Mouse (Mus musculus) MEL (cell line): ENCODE data around the gene Gnat1. TPM values are rescaled to one million over a fixed set of nuclear protein-coding genes. Genes with fewer than 3 reads are reported as not detected.
"Not testable (repeated sequence)": the region's sequence is repeated elsewhere in the genome, so short reads cannot be mapped to it uniquely, and the experiment has no call there.

Experiments used
- DNase-seq: peaks from one replicate; pipeline ENCODE4 v3.0.0; 2011; ENCODE audit warnings: low read depth, low spot score
- H3K27ac ChIP-seq: 2 replicates; pipeline ENCODE4 v1.5.1; 2012; ENCODE audit warnings: low read depth, mild to moderate bottlenecking, control low read depth, low read length, moderate library complexity; ENCODE audit not compliant: control insufficient read depth
- H3K27me3 ChIP-seq, 2 experiments: fragments of 150-350 bp in 1 of 2; sonication (generic) in 1 of 2; 2 replicates each; pipeline ENCODE4 v1.6.1; 2012; ENCODE audit warnings: low read length in 2 of 2, mild to moderate bottlenecking in 2 of 2, improper control_type of control experiment in 1 of 2, moderate library complexity in 1 of 2; ENCODE audit not compliant: insufficient read depth in 2 of 2, control insufficient read depth in 1 of 2
- H3K36me3 ChIP-seq, 2 experiments: 2 replicates each; pipeline ENCODE4 v1.6.1; 2012 to 2014; ENCODE audit warnings: low read length in 2 of 2, improper control_type of control experiment in 1 of 2, inconsistent platforms in 1 of 2, mild to moderate bottlenecking in 1 of 2; ENCODE audit not compliant: insufficient read depth in 2 of 2, control insufficient read depth in 1 of 2
- H3K4me1 ChIP-seq, 2 experiments: fragments of 150-350 bp in 1 of 2; sonication (generic) in 1 of 2; 2 replicates each; pipeline ENCODE4 v1.6.1; 2012; ENCODE audit warnings: low read length in 2 of 2, improper control_type of control experiment in 1 of 2, mild to moderate bottlenecking in 1 of 2; ENCODE audit not compliant: insufficient read depth in 2 of 2, control insufficient read depth in 1 of 2
- H3K4me3 ChIP-seq, 2 experiments: fragments of 150-350 bp in 1 of 2; sonication (generic) in 1 of 2; 2 replicates each; pipeline ENCODE4 v1.5.1; 2012; ENCODE audit warnings: low read depth in 2 of 2, low read length in 2 of 2, mild to moderate bottlenecking in 2 of 2, moderate library complexity in 2 of 2, control low read depth in 1 of 2, improper control_type of control experiment in 1 of 2; ENCODE audit not compliant: control insufficient read depth in 1 of 2, insufficient read depth in 1 of 2
- H3K79me2 ChIP-seq: 2 replicates; pipeline ENCODE4 v1.6.1; 2012; ENCODE audit warnings: mild to moderate bottlenecking, low read length, moderate library complexity; ENCODE audit not compliant: control insufficient read depth, poor library complexity, insufficient read depth
- H3K9ac ChIP-seq: 2 replicates; pipeline ENCODE4 v1.6.1; 2012; ENCODE audit warnings: low read depth, mild to moderate bottlenecking, control low read depth, low read length, moderate library complexity; ENCODE audit not compliant: control insufficient read depth, poor library complexity, severe bottlenecking
- H3K9me3 ChIP-seq: fragments of 150-350 bp; sonication (generic); replicated peaks from 2 replicates; pipeline ENCODE4 v1.6.1; 2012; ENCODE audit warnings: mild to moderate bottlenecking, low read length, improper control_type of control experiment, moderate library complexity; ENCODE audit not compliant: insufficient read depth
- CTCF ChIP-seq, 3 experiments: IDR thresholded peaks in 2 of 3; conservative IDR thresholded peaks in 1 of 3; 2 replicates each; pipeline ENCODE4 v1.5.1; 2011 to 2012; ENCODE audit warnings: low read length in 3 of 3, low read depth in 2 of 3, mild to moderate bottlenecking in 2 of 3, improper control_type of control experiment in 1 of 3, inconsistent platforms in 1 of 3, mixed read lengths in 1 of 3, moderate library complexity in 1 of 3; ENCODE audit not compliant: control insufficient read depth in 1 of 3, insufficient read depth in 1 of 3, poor library complexity in 1 of 3, severe bottlenecking in 1 of 3
- ETS1 ChIP-seq: IDR thresholded peaks from 2 replicates; pipeline ENCODE4 v1.6.1; 2012; ENCODE audit warnings: low read depth, mild to moderate bottlenecking, inconsistent platforms, low read length, improper control_type of control experiment, moderate library complexity
- GATA1 ChIP-seq: IDR thresholded peaks from 2 replicates; pipeline ENCODE4 v1.6.1; 2011; ENCODE audit warnings: low read depth, low read length, improper control_type of control experiment
- JUND ChIP-seq: IDR thresholded peaks from 2 replicates; pipeline ENCODE4 v1.6.1; 2011; ENCODE audit warnings: low read depth, mild to moderate bottlenecking, improper control_type of control experiment, low read length
- MAFK ChIP-seq: IDR thresholded peaks from 2 replicates; pipeline ENCODE4 v1.6.1; 2011; ENCODE audit warnings: low read depth, mild to moderate bottlenecking, low read length, improper control_type of control experiment, borderline replicate concordance
- MAZ ChIP-seq: IDR thresholded peaks from 2 replicates; pipeline ENCODE4 v1.6.1; 2012; ENCODE audit warnings: low read depth, mild to moderate bottlenecking, inconsistent platforms, low read length, improper control_type of control experiment
- RAD21 ChIP-seq: IDR thresholded peaks from 2 replicates; pipeline ENCODE4 v1.6.1; 2011; ENCODE audit warnings: mild to moderate bottlenecking, low read depth, low read length, improper control_type of control experiment
- SIN3A ChIP-seq: IDR thresholded peaks from 2 replicates; pipeline ENCODE4 v1.6.1; 2012; ENCODE audit warnings: low read length, improper control_type of control experiment, inconsistent platforms
- SMC3 ChIP-seq: IDR thresholded peaks from 2 replicates; pipeline ENCODE4 v1.6.1; 2011; ENCODE audit warnings: low read depth, low read length, improper control_type of control experiment
- TAL1 ChIP-seq: IDR thresholded peaks from 2 replicates; pipeline ENCODE4 v1.6.1; 2012; ENCODE audit warnings: mild to moderate bottlenecking, inconsistent platforms, low read length, moderate library complexity, mixed read lengths
- USF2 ChIP-seq, 2 experiments: IDR thresholded peaks; 2 replicates each; pipeline ENCODE4 v1.6.1; 2011 to 2012; ENCODE audit warnings: improper control_type of control experiment in 2 of 2, low read length in 2 of 2, borderline replicate concordance in 1 of 2, inconsistent platforms in 1 of 2, low read depth in 1 of 2, mild to moderate bottlenecking in 1 of 2; ENCODE audit not compliant: insufficient read depth in 1 of 2
- ZC3H11A ChIP-seq: IDR thresholded peaks from 2 replicates; pipeline ENCODE4 v1.6.1; 2012; ENCODE audit warnings: low read depth, mild to moderate bottlenecking, inconsistent platforms, low read length, improper control_type of control experiment
- polyA plus RNA-seq, 2 experiments: library from polyadenylated mRNA; stranded (reverse) in 1 of 2; unstranded in 1 of 2; fragments of >175 nt in 1 of 2; fragments of >200 nt in 1 of 2; gene quantifications; 2 replicates each; pipeline versions ENCODE4 v1.2.1 to v1.2.4; 2012; ENCODE audit warnings: low replicate concordance in 2 of 2, low read depth in 1 of 2; ENCODE audit not compliant: insufficient read length in 2 of 2, insufficient read depth in 1 of 2, missing spikeins in 1 of 2
- total RNA-seq: library from RNA; depleted of rRNA; stranded (reverse); fragments of 300-350 nt; gene quantifications from 2 replicates; pipeline ENCODE4 v1.2.3, GENCODE M21; 2012

Gene Gnat1
- total and polyA plus RNA-seq, 3 experiments: 0.27 to 326 TPM; not detected in 1

DNA sequence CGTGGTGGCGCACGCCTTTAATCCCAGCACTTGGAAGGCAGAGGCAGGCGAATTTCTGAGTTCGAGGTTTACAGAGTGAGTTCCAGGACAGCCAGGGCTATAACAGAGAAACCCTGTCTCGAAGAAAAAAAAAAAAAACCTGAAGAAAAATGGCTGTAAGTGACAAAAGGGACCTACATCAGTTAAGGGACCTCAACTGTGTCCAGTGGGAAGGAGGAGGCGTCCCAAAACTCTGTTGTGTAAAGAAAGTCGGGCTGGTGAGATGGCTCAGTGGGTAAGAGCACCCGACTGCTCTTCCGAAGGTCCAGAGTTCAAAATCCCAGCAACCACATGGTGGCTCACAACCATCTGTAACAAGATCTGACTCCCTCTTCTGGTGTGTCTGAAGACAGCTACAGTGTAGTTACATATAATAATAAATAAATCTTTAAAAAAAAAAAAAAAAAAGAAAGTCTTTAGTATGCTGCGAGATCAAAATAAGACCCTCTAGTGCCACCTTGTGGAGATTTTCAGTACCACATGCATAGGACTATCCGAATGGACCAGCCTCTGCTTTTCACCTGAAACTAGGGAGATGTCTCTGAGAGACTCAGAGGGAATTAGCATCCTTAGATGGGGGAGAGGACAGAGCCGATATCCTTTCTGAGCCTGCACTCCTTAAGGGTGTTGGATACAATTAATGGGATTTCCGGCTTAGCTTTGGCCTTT, 1.5 kb downstream of the Gnat1 start:
- H3K79me2 ChIP-seq, H3K36me3 ChIP-seq, H3K27ac ChIP-seq, H3K9ac ChIP-seq, H3K4me1 ChIP-seq, H3K4me3 ChIP-seq, H3K9me3 ChIP-seq, H3K27me3 ChIP-seq: not testable (repeated sequence)
- peak; percentile 43 to 72 (median 68); a peak in 5 of 6 replicates for TF ChIP-seq CTCF (IDR thresholded peaks at IDR 0.05 in 2 of 3, conservative IDR thresholded peaks at IDR 0.05 in 1 of 3; ENCODE audit: control insufficient read depth in 1 of 3, insufficient read depth in 1 of 3, low read depth in 2 of 3, low read length in 3 of 3, poor library complexity in 1 of 3, severe bottlenecking in 1 of 3)
- peak; percentile 70 for TF ChIP-seq SMC3
- peak; percentile 50 for TF ChIP-seq RAD21
- peak; percentile 43 for TF ChIP-seq ZC3H11A
- DNase-seq: peak; percentile 77

DNA sequence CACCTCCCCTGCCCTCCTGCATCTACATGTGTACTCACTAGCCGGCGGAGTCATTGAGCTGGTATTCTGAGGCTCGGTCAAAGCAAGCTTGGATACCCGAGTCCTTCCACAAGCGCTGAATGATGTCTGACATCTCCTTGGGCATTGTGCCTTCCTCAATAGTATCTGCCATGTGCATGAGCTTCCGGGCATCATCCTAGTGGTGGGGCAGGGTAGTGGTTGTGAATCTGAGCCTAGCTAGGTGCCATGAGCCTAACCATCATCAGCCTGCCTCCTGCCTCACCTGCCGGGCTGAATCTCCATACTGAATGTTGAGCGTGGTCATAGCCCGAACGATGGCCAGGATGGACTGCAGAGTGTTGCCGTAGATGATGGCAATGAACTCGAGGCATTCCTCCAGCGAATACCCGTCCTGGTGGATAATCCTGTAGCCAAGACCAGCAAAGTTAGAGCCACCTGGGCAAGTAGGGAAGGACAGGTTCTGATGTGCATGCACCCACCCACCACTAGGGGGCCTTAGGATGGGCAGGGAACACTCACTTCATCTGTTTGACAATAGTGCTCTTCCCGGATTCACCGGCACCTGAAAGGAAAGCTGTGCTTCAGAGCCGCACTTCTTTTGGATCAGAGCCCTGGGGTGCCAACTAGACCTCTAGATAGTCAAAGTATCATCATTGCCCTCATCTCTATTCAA, 2.3 kb downstream of the Gnat1 start:
- Histone ChIP-seq H3K9me3 (no peaks in the 10 kb centered on the region), H3K36me3 (0 out of 4 replicates have a peak, but pooled peaks cover 0 to 2% of the 10 kb centered on the region in 2 experiments), H3K4me1 (0 out of 4 replicates have a peak, but pooled peaks cover 0 to 5% of the 10 kb centered on the region in 2 experiments), H3K4me3 (no peak overlapping the region), H3K27ac (no peak overlapping the region), H3K9ac (no peak overlapping the region), H3K27me3 (peaks cover 6 to 11% of the 10 kb centered on the region in 2 experiments), H3K79me2 (no peaks in the 10 kb centered on the region)
- peak; percentile 56 for DNase-seq
- TF ChIP-seq CTCF (IDR thresholded peaks at IDR 0.05 in 2 of 3, conservative IDR thresholded peaks at IDR 0.05 in 1 of 3; ENCODE audit: control insufficient read depth in 1 of 3, insufficient read depth in 1 of 3, low read depth in 2 of 3, low read length in 3 of 3, poor library complexity in 1 of 3, severe bottlenecking in 1 of 3) (peak; percentile 58 to 79 (median 72)), ETS1 (no peak), MAFK (no peak), JUND (no peak), SMC3 (peak; percentile 39; the same call in 1 of the 2 replicates), TAL1 (no peak), MAZ (no peak), SIN3A (no peak), USF2 (IDR thresholded peaks at IDR 0.05; ENCODE audit: borderline replicate concordance in 1 of 2, insufficient read depth in 1 of 2, low read depth in 1 of 2, low read length in 2 of 2) (no peak), GATA1 (no peak)
